ENCODE assay signal across 9 mouse cellular contexts in the genomic region with DNA sequence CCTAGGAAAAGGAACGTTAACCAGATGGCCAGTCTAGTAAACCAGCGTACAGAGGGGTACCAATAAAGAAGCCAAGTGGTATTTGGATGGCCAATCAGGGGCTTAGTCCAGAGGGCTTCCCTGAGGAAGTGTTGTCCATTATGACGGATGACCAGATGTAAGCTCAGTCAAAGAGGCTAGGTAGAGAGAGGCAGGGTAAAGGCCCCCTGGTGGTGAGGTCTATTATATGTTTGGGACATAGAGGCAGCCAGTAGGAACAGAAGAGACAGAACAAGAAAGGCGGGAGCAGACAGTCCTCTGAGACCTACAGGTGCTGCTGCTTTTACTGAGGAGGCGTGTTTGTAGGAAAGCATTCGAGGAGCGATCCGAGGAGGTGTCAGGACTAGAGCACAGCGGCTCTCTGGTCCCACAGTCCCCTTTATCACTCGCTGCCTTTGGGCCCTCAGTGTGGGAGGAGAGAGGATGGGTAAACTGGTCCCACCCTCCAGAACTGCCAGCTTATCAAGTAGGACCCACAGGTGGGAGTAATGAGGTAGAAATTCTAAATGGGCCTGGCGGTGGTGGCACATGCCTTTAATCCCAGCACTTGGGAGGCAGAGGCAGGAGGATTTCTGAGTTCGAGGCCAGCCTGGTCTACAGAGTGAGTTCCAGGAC. TPM values are rescaled to one million over a fixed set of nuclear protein-coding genes. Genes with fewer than 3 reads are reported as not detected.
A peak's percentile ranks its signal among the peaks of the same experiment; 100 is the strongest.
DNase-seq lines count a peak whose midpoint lies in the region; ATAC-seq and TF ChIP-seq lines count a peak whose summit lies in the region.
"Had no signal": no experiment of that assay in that cellular context is flagged by ENCODE, and none has a peak within 500 bp of the region (broad histone marks: within the 10 kb centered on the region; RNA-seq: fewer than 3 reads in every experiment).

No protein-coding gene starts in this region.

- H3K4me3 ChIP-seq in hindbrain, embryonic 10.5 days = no peak overlapping the region
- H3K4me3 ChIP-seq in hindbrain, embryonic 13.5 days = no peak overlapping the region
- H3K4me3 ChIP-seq in MEL (ENCODE audit: control insufficient read depth in 1 of 2, insufficient read depth in 1 of 2, low read depth in 2 of 2, low read length in 2 of 2) = no peak overlapping the region
- no peak overlapping the region for H3K4me3 ChIP-seq in intestine, embryonic 14.5 days (ENCODE audit: low read depth, low read length)
- no peak overlapping the region for H3K4me3 ChIP-seq in liver, embryonic 15.5 days (replicated peaks)
- H3K4me3 ChIP-seq: megakaryocyte, embryonic 14.5 days had no signal

- no peak overlapping the region for H3K4me2 ChIP-seq in hindbrain, embryonic 13.5 days
- no peak overlapping the region for H3K4me2 ChIP-seq in intestine, embryonic 14.5 days (ENCODE audit: low read length)
- H3K4me2 ChIP-seq in liver, embryonic 15.5 days = peak overlapping the region; percentile 35

- no peaks in the 10 kb centered on the region for H3K79me2 ChIP-seq in MEL (ENCODE audit: control insufficient read depth, insufficient read depth, low read length, poor library complexity)

- no peak for TF ChIP-seq POLR2A in MEL (IDR thresholded peaks at IDR 0.05; ENCODE audit: control insufficient read depth in 1 of 2, insufficient read depth in 1 of 2, low read depth in 1 of 2, low read length in 2 of 2, poor library complexity in 1 of 2)

- TF ChIP-seq RAD21 in MEL (IDR thresholded peaks at IDR 0.05; ENCODE audit: low read depth, low read length) = peak; percentile 48

- no peaks in the 10 kb centered on the region for H3K9me3 ChIP-seq in hindbrain, embryonic 10.5 days
- H3K9me3 ChIP-seq in hindbrain, embryonic 13.5 days = no peaks in the 10 kb centered on the region
- no peaks in the 10 kb centered on the region for H3K9me3 ChIP-seq in MEL (replicated peaks; ENCODE audit: insufficient read depth, low read length)
- H3K9me3 ChIP-seq in intestine, embryonic 14.5 days (ENCODE audit: control insufficient read depth, low read length) = no peaks in the 10 kb centered on the region
- H3K9me3 ChIP-seq in liver, embryonic 15.5 days (replicated peaks) = no peaks in the 10 kb centered on the region
- H3K9me3 ChIP-seq: megakaryocyte, embryonic 14.5 days had no signal

- no peaks in the 10 kb centered on the region for H3K27me3 ChIP-seq in hindbrain, embryonic 10.5 days (ENCODE audit: insufficient read depth, poor library complexity, severe bottlenecking)
- H3K27me3 ChIP-seq in hindbrain, embryonic 13.5 days = no peaks in the 10 kb centered on the region
- no peaks in the 10 kb centered on the region for H3K27me3 ChIP-seq in MEL (ENCODE audit: control insufficient read depth in 1 of 2, insufficient read depth in 2 of 2, low read length in 2 of 2)
- no peaks in the 10 kb centered on the region for H3K27me3 ChIP-seq in intestine, embryonic 14.5 days (replicated peaks; ENCODE audit: control insufficient read depth, insufficient read depth, low read length)
- peaks cover 60% of the 10 kb centered on the region for H3K27me3 ChIP-seq in liver, embryonic 15.5 days
- H3K27me3 ChIP-seq: megakaryocyte, embryonic 14.5 days had no signal

- intact Hi-C loops in left cerebral cortex, postnatal 36 days (cut with DNase I) = loop anchor here (2.0 kb wide), 1 partner anchor 63 kb away; a partner anchor contains a TSS

- H3K9ac ChIP-seq in hindbrain, embryonic 13.5 days = no peak overlapping the region
- no peak overlapping the region for H3K9ac ChIP-seq in MEL (ENCODE audit: control insufficient read depth, low read depth, low read length, poor library complexity, severe bottlenecking)
- H3K9ac ChIP-seq in intestine, embryonic 14.5 days (ENCODE audit: low read length) = no peak overlapping the region
- no peak overlapping the region for H3K9ac ChIP-seq in liver, embryonic 15.5 days

- peaks cover 34% of the 10 kb centered on the region for H3K4me1 ChIP-seq in hindbrain, embryonic 10.5 days (replicated peaks)
- peaks cover 23% of the 10 kb centered on the region for H3K4me1 ChIP-seq in hindbrain, embryonic 13.5 days (replicated peaks)
- peaks cover 5 to 51% of the 10 kb centered on the region in 2 experiments for H3K4me1 ChIP-seq in MEL (ENCODE audit: control insufficient read depth in 1 of 2, insufficient read depth in 2 of 2, low read length in 2 of 2)
- peaks cover 21% of the 10 kb centered on the region for H3K4me1 ChIP-seq in intestine, embryonic 14.5 days (replicated peaks; ENCODE audit: control insufficient read depth, insufficient read depth, low read length)
- H3K4me1 ChIP-seq in liver, embryonic 15.5 days (replicated peaks) = peaks cover 68% of the 10 kb centered on the region

- H3K27ac ChIP-seq in hindbrain, embryonic 10.5 days = no peak overlapping the region
- H3K27ac ChIP-seq in hindbrain, embryonic 13.5 days = no peak overlapping the region
- no peak overlapping the region for H3K27ac ChIP-seq in MEL (ENCODE audit: control insufficient read depth, low read depth, low read length)
- no peak overlapping the region for H3K27ac ChIP-seq in intestine, embryonic 14.5 days (ENCODE audit: low read depth)
- H3K27ac ChIP-seq in liver, embryonic 15.5 days (replicated peaks) = peak overlapping the region; percentile 35

- no peak for TF ChIP-seq EP300 in MEL (IDR thresholded peaks at IDR 0.05; ENCODE audit: low read depth in 1 of 2, low read length in 2 of 2)

- ATAC-seq in hindbrain, embryonic 13.5 days (ENCODE audit: low FRiP score) = no peak
- 0 out of 2 replicates have a peak, but pooled peaks have one; percentile 37 for ATAC-seq in intestine, embryonic 14.5 days (replicated peaks; ENCODE audit: low FRiP score, low TSS enrichment, low read depth)
- ATAC-seq in liver, embryonic 15.5 days (ENCODE audit: insufficient read depth) = peak; percentile 50

- H3K36me3 ChIP-seq in hindbrain, embryonic 10.5 days = no peaks in the 10 kb centered on the region
- no peaks in the 10 kb centered on the region for H3K36me3 ChIP-seq in hindbrain, embryonic 13.5 days
- peaks cover 0 to 28% of the 10 kb centered on the region in 2 experiments; a peak in 2 of 4 replicates for H3K36me3 ChIP-seq in MEL (ENCODE audit: control insufficient read depth in 1 of 2, insufficient read depth in 2 of 2, low read length in 2 of 2)
- H3K36me3 ChIP-seq in intestine, embryonic 14.5 days (ENCODE audit: control insufficient read depth, insufficient read depth, low read length) = no peaks in the 10 kb centered on the region
- H3K36me3 ChIP-seq in liver, embryonic 15.5 days (replicated peaks) = no peaks in the 10 kb centered on the region

- 64% methylated on average over 12 of the region's 12 CpGs for WGBS in hindbrain, embryonic 10.5 days
- whole genome bisulfite sequencing in hindbrain, embryonic 13.5 days = 52% methylated on average over 12 of the region's 12 CpGs
- WGBS in intestine, embryonic 14.5 days = 49% methylated on average over 12 of the region's 12 CpGs
- WGBS in liver, embryonic 15.5 days (ENCODE audit: insufficient replicate concordance) = 47% methylated on average over 12 of the region's 12 CpGs

- peak; percentile 56 for DNase-seq in hindbrain, embryonic 10.5 days (ENCODE audit: low spot score)
- peak; percentile 81 for DNase-seq in MEL (ENCODE audit: low read depth, low spot score)
- DNase-seq in embryo, embryonic 10.5 days (ENCODE audit: low spot score) = peak; percentile 81
- DNase-seq in intestine, embryonic 14.5 days (ENCODE audit: low spot score) = peak; percentile 68
- peak; percentile 24 to 49 for DNase-seq in spleen, postnatal 14 days (ENCODE audit: low spot score in 2 of 2)
- DNase-seq in left cerebral cortex, postnatal 36 days (ENCODE audit: low spot score in 2 of 2) = no peak

- TF ChIP-seq CTCF in MEL (IDR thresholded peaks at IDR 0.05 in 2 of 3, conservative IDR thresholded peaks at IDR 0.05 in 1 of 3; ENCODE audit: control insufficient read depth in 1 of 3, insufficient read depth in 1 of 3, low read depth in 2 of 3, low read length in 3 of 3, poor library complexity in 1 of 3, severe bottlenecking in 1 of 3) = peak; percentile 51 to 77 (median 75)

TF ChIP-seq in MEL, 35 proteins besides CTCF, POLR2A, EP300 and RAD21:
- no peak for TF ChIP-seq ZNF384 (IDR thresholded peaks at IDR 0.05; ENCODE audit: low read depth, low read length)
- 0 out of 2 replicates have a peak, but pooled peaks have one; percentile 14 for TF ChIP-seq HCFC1 (IDR thresholded peaks at IDR 0.05; ENCODE audit: low read depth, low read length)
- TF ChIP-seq SIN3A (IDR thresholded peaks at IDR 0.05; ENCODE audit: low read length) = peak; percentile 42; the same call in 1 of the 2 replicates
- TF ChIP-seq ZMIZ1 (IDR thresholded peaks at IDR 0.05; ENCODE audit: low read depth, low read length) = no peak
- TF ChIP-seq CHD2 (IDR thresholded peaks at IDR 0.05; ENCODE audit: low read length) = no peak
- peak; percentile 78 for TF ChIP-seq SMC3 (IDR thresholded peaks at IDR 0.05; ENCODE audit: low read depth, low read length)
- no peak for TF ChIP-seq JUND (IDR thresholded peaks at IDR 0.05; ENCODE audit: low read depth, low read length)
- peak; percentile 68 for TF ChIP-seq ZC3H11A (IDR thresholded peaks at IDR 0.05; ENCODE audit: low read depth, low read length)
- no peak for TF ChIP-seq E2F4 (IDR thresholded peaks at IDR 0.05; ENCODE audit: borderline replicate concordance, low read depth, low read length)

RNA-seq across cellular contexts. Expression of a gene that starts 13.8 kb away (rescaled TPM):
- polyA plus RNA-seq in hindbrain, embryonic 10.5 days (2016; fragmentation: Nextera tagmentation; extraction: Ambion mirVana) = 5.0 and 5.1 TPM in 2 replicates
- 4.6 and 5.4 TPM in 2 replicates for polyA plus RNA-seq in hindbrain, embryonic 13.5 days (2015; fragmentation: Nextera tagmentation; extraction: Ambion mirVana)
- total RNA-seq in MEL (2012; rRNA removed) = not detected in 2 replicates
- polyA plus RNA-seq in MEL (2012; ENCODE audit: insufficient read depth in 1 of 2, insufficient read length in 2 of 2, low read depth in 1 of 2, low replicate concordance in 2 of 2, missing spikeins in 1 of 2) = under 1 TPM in 1 of 2 experiments, not detected in 1; 0.17 TPM
- polyA plus RNA-seq in intestine, embryonic 14.5 days (2014; fragmentation: Nextera tagmentation; extraction: Ambion mirVana) = 11.0 and 13.1 TPM in 2 replicates
- 1.0 and 1.1 TPM in 2 replicates for polyA plus RNA-seq in liver, embryonic 15.5 days (2015; fragmentation: Nextera tagmentation; extraction: Ambion mirVana)
- 1 to 10 TPM; 1.7 to 1.8 TPM for total RNA-seq in left cerebral cortex, postnatal 36 days (2021)

RNA-seq across cellular contexts. Expression of a gene that starts 31.7 kb away (rescaled TPM):
- polyA plus RNA-seq in hindbrain, embryonic 10.5 days (2016; fragmentation: Nextera tagmentation; extraction: Ambion mirVana) = 168 and 176 TPM in 2 replicates
- 68.7 and 87.0 TPM in 2 replicates for polyA plus RNA-seq in hindbrain, embryonic 13.5 days (2015; fragmentation: Nextera tagmentation; extraction: Ambion mirVana)
- 59.8 and 102 TPM in 2 replicates for total RNA-seq in MEL (2012; rRNA removed)
- 100 to 1,000 TPM in 1 of 2 experiments, not detected in 1; 486 TPM for polyA plus RNA-seq in MEL (2012; ENCODE audit: insufficient read depth in 1 of 2, insufficient read length in 2 of 2, low read depth in 1 of 2, low replicate concordance in 2 of 2, missing spikeins in 1 of 2)
- polyA plus RNA-seq in intestine, embryonic 14.5 days (2014; fragmentation: Nextera tagmentation; extraction: Ambion mirVana) = 101 and 109 TPM in 2 replicates
- polyA plus RNA-seq in liver, embryonic 15.5 days (2015; fragmentation: Nextera tagmentation; extraction: Ambion mirVana) = 20.5 and 20.9 TPM in 2 replicates
- total RNA-seq in left cerebral cortex, postnatal 36 days (2021) = 10 to 100 TPM; 22.9 to 23.9 TPM

Comparison
In these comparisons a context has a peak if more than half of its experiments do, and no peak if none do; other contexts are left out.
1. DNase-seq: peak in hindbrain, embryonic 10.5 days (single experiment), MEL (single experiment), embryo, embryonic 10.5 days (single experiment), intestine, embryonic 14.5 days (single experiment) and spleen, postnatal 14 days (2 of 2); none in left cerebral cortex, postnatal 36 days (0 of 2).